ENCODE assay signal across 14 mouse cellular contexts in genomic region chr16:6930795-6931194, GRCm38 (mm10).
"Had no signal": no experiment of that assay in that cellular context is flagged by ENCODE, and none has a peak within 500 bp of the region (broad histone marks: within the 10 kb centered on the region; RNA-seq: fewer than 3 reads in every experiment).

No protein-coding gene starts in this region.

- ATAC-seq: midbrain, embryonic 16.5 days had no signal

- H3K4me2 ChIP-seq: limb, embryonic 13.5 days; liver, embryonic 11.5 days; lung, embryonic 15.5 days; midbrain, embryonic 12.5 days had no signal

- DNase-seq: kidney, adult 9 months; kidney, postnatal 25 days; layer of hippocampus, adult 9-11 months; layer of hippocampus, postnatal 36 days; lung, postnatal 14 days; right cerebral cortex, postnatal 4 days; spleen, adult 18-20 months; thymus, adult 18-20 months; thymus, postnatal 14 days had no signal

- H3K9ac ChIP-seq: limb, embryonic 13.5 days; lung, embryonic 15.5 days; midbrain, embryonic 12.5 days had no signal

- H3K27me3 ChIP-seq: limb, embryonic 13.5 days; lung, embryonic 15.5 days; midbrain, embryonic 12.5 days had no signal

- H3K4me1 ChIP-seq: limb, embryonic 13.5 days; lung, embryonic 15.5 days; midbrain, embryonic 12.5 days had no signal

- H3K27ac ChIP-seq: limb, embryonic 13.5 days; lung, embryonic 15.5 days; midbrain, embryonic 12.5 days had no signal

- H3K36me3 ChIP-seq: limb, embryonic 13.5 days; lung, embryonic 15.5 days; midbrain, embryonic 12.5 days had no signal

- H3K4me3 ChIP-seq: limb, embryonic 13.5 days; lung, embryonic 15.5 days; midbrain, embryonic 12.5 days had no signal

- H3K9me3 ChIP-seq: limb, embryonic 13.5 days; lung, embryonic 15.5 days; midbrain, embryonic 12.5 days had no signal
